Mouse (Mus musculus) C2C12 (cell line): Measurements from ENCODE around the gene Bend3. TPM values are rescaled to one million over a fixed set of nuclear protein-coding genes. Genes with fewer than 3 reads are reported as not detected.

Experiments
- H3K27me3 ChIP-seq: one replicate; pipeline ENCODE4 v1.6.1; 2011; ENCODE audit not compliant: control insufficient read depth, insufficient read depth, insufficient read length
- H3K36me3 ChIP-seq: one replicate; pipeline ENCODE4 v1.6.1; 2011; ENCODE audit not compliant: control insufficient read depth, insufficient read depth
- H3K4me3 ChIP-seq: one replicate; pipeline ENCODE4 v1.5.1; 2011; ENCODE audit warnings: mild to moderate bottlenecking, control low read depth; ENCODE audit not compliant: poor library complexity, insufficient read depth, severe bottlenecking
- H3K79me2 ChIP-seq: one replicate; pipeline ENCODE4 v1.6.1; 2011; ENCODE audit not compliant: control insufficient read depth, insufficient read depth
- H3K79me3 ChIP-seq: one replicate; pipeline ENCODE4 v1.6.1; 2011; ENCODE audit warnings: low read depth, control low read depth
- H3ac ChIP-seq: one replicate; pipeline ENCODE3; 2011; ENCODE audit warnings: low read depth; ENCODE audit not compliant: control insufficient read depth, insufficient read length
- CEBPB ChIP-seq: IDR thresholded peaks from one replicate; pipeline ENCODE4 v1.6.1; 2011; ENCODE audit warnings: low read depth, mild to moderate bottlenecking, control low read depth, moderate library complexity
- CTCF ChIP-seq: IDR thresholded peaks from one replicate; pipeline ENCODE4 v1.5.1; 2011; ENCODE audit not compliant: control insufficient read depth, insufficient read depth, insufficient read length
- FOSL1 ChIP-seq: IDR thresholded peaks from one replicate; pipeline ENCODE4 v1.8.0; 2011; ENCODE audit warnings: mild to moderate bottlenecking, low read length; ENCODE audit not compliant: poor library complexity, insufficient read depth, severe bottlenecking
- MAX ChIP-seq: IDR thresholded peaks from one replicate; pipeline ENCODE4 v1.6.1; 2011; ENCODE audit warnings: mild to moderate bottlenecking, control low read depth
- MYOD1 ChIP-seq: IDR thresholded peaks from one replicate; pipeline ENCODE4 v1.6.1; 2011; ENCODE audit warnings: low read depth; ENCODE audit not compliant: control insufficient read depth, insufficient read length
- MYOG ChIP-seq: IDR thresholded peaks from one replicate; pipeline ENCODE4 v1.6.1; 2011; ENCODE audit not compliant: control insufficient read depth, insufficient read length; ENCODE audit errors: extremely low read depth
- USF1 ChIP-seq: IDR thresholded peaks from one replicate; pipeline ENCODE4 v1.6.1; 2011; ENCODE audit warnings: low read depth, mild to moderate bottlenecking, control low read depth, moderate library complexity
- polyA plus RNA-seq: library from polyadenylated mRNA; unstranded; fragments of >200 nt; fragmentation: generic; extraction: Trizol; gene quantifications from one replicate; pipeline ENCODE4 v1.2.1, GENCODE M21; 2012; ENCODE audit warnings: missing spikeins

Bend3 gene
- polyA plus RNA-seq, 1 experiment = 7.0 TPM

DNA sequence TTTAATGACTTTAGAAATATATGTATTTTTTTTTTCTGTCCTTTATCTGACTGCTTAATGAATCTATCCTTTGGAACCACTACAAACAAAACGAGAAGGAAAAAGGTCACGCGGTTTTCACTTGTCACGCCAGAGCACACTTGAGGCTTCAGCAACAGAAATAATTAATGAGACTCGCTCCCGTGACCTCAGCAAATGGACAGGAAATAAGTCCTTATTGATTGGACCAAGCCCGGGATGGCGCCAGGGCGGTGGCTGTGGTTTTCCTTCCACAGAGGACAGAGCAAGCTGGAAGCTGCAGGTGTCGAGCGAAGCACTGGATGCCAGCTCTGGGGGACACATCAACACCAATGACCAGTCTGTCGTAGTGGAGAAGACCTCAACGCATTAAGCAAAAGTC, 38.6 kb upstream of the Bend3 start:
- TF ChIP-seq USF1 = no peak
- TF ChIP-seq CEBPB = no peak
- no peak for TF ChIP-seq CTCF
- TF ChIP-seq FOSL1 = no peak
- TF ChIP-seq MAX = no peak
- TF ChIP-seq MYOD1 = no peak
- no peak for TF ChIP-seq MYOG
- H3K27me3 ChIP-seq = no peaks in the 10 kb centered on the region

DNA sequence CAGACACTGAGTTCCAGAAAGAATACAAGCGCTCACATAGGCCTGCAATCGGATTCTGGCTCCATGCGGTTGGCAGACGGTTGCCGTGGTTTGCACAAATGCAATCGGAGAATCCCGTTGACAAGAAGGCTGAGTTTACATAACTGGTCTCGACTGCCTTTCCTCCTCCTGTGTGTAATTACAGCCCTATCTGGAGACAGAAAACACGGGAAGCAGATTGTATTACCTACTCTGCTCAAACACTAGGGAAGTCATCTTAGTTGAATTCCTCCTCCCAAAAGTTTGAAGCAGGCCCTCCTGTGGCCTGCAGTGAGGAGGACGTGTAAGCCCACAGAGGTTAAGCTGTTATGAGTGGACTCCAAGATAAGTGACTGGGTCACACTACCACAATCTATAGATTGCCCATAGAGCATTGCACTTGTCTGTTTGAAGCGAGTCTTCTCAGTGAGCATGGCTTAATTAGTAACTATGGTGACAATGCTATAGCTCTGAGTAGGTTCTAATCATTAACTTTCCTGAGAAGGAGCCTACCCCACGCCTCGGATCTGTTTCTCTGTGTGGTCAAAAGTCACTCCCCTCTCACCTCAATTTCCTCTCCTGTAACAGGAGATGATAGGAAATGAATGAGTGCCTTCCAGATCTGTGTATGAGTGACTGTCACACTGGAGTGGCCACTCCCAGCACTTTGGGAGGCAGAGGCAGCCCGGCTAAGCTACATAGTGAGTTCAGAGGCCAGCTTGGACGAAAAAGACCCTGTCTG, 37.5 kb upstream of the Bend3 start:
- Histone ChIP-seq H3K4me3 (no peak overlapping the region), H3K79me2 (no peaks in the 10 kb centered on the region), H3K36me3 (no peaks in the 10 kb centered on the region), H3K27me3 (no peaks in the 10 kb centered on the region), H3ac (no peak overlapping the region), H3K79me3 (no peaks in the 10 kb centered on the region)
- TF ChIP-seq MYOG = no peak
- TF ChIP-seq USF1 = no peak
- TF ChIP-seq MYOD1 = no peak
- TF ChIP-seq CEBPB = no peak
- TF ChIP-seq CTCF = no peak
- no peak for TF ChIP-seq FOSL1
- TF ChIP-seq MAX = no peak

More for the DNA sequence above, 38.6 kb upstream of the Bend3 start:
- Histone ChIP-seq H3K79me3 (no peaks in the 10 kb centered on the region), H3K4me3 (no peak overlapping the region), H3K79me2 (no peaks in the 10 kb centered on the region), H3K36me3 (no peaks in the 10 kb centered on the region), H3ac (no peak overlapping the region)

DNA sequence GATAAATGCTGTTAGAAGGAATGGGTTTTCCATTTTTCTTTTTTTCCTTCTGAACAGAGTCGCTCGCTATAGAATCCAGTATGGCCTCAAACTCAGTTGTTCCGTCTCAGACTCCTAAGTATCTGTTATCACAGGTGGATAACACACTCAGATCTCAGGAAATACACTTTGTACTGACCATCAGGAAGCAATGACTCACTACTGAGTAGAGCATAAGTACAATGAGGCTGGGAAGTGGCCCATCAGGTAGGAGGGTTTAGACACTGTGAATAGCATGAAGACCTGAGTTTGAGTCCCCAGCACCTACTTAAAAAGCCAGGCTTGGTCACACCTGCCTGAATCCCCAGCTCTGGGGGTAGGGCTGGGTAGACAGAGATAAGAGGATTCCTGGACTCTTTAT, 30.0 kb upstream of the Bend3 start:
- TF ChIP-seq USF1 = no peak
- no peak for TF ChIP-seq MAX
- no peak for TF ChIP-seq FOSL1
- TF ChIP-seq CEBPB = no peak
- TF ChIP-seq CTCF = no peak
- no peak for TF ChIP-seq MYOG
- TF ChIP-seq MYOD1 = no peak
- no peaks in the 10 kb centered on the region for H3K79me2 ChIP-seq
- no peak overlapping the region for H3K4me3 ChIP-seq
- H3ac ChIP-seq = no peak overlapping the region
- no peaks in the 10 kb centered on the region for H3K27me3 ChIP-seq
- H3K79me3 ChIP-seq = no peaks in the 10 kb centered on the region
- no peaks in the 10 kb centered on the region for H3K36me3 ChIP-seq

DNA sequence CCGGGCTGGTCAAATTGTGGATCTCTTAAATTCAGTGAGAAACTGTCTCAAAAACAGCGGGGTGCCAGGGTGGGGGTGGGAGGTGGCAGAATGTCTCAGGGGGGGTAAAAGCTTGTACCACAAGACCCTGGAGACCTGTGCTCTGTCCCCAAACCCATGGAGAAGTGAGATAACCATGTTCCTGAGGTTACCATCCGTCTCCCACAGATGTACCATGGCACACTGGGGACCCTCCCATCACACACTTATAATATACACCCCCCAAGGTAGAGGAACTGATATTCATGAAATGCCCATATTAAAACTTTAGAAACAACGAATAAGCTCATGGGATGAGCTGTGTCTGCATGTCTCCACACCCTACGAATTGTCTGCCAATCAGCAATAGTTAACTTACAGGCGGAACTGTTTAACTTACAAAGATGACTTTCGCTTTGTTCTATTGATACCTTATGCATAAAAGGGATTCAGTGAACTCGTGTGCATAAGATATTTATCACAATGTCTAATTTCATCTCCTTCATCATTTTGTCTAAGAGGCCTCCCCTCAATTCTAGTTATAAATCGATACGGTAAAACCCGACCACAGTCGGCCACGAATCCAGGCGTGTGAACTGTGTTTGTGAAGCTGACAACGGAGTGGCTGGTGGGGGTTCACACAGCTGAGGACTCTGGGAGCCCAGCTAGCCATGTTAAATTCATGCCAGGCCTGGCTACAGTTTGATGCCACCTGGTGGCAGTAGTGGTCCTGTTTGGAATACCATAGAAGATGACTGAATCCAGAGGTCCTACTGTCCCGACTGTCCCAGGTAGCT, 26.6 kb upstream of the Bend3 start:
- Histone ChIP-seq H3K79me3 (no peaks in the 10 kb centered on the region), H3ac (peak overlapping the region; percentile 50), H3K79me2 (no peaks in the 10 kb centered on the region), H3K27me3 (no peaks in the 10 kb centered on the region), H3K4me3 (peak overlapping the region; percentile 15), H3K36me3 (no peaks in the 10 kb centered on the region)
- TF ChIP-seq FOSL1 (no peak), MAX (peak; percentile 60), USF1 (no peak), CTCF (peak; percentile 48), MYOD1 (no peak), CEBPB (no peak), MYOG (no peak)

DNA sequence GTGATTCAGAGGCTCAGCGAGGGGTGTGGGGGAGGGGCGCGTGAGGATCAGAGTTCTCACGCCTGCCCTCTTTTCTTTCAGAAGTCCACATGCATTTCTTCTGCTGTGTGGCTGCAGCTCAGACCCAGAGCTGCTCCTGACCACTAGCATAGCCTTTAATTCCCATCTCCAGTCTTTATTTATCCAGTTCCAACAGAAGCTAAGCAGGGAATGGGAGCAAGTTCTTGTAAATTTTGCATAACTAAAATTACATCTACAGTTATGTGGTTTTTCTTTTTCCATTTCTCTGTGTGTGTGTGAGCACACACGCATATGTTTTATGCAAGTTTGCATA, 26.0 kb upstream of the Bend3 start:
- no peaks in the 10 kb centered on the region for H3K79me3 ChIP-seq

More for the DNA sequence above, 26.0 kb upstream of the Bend3 start:
- no peaks in the 10 kb centered on the region for H3K79me2 ChIP-seq
- no peaks in the 10 kb centered on the region for H3K36me3 ChIP-seq
- H3K27me3 ChIP-seq = no peaks in the 10 kb centered on the region
- no peak for TF ChIP-seq MYOG
- no peak for TF ChIP-seq MAX
- no peak for TF ChIP-seq CEBPB
- TF ChIP-seq CTCF = no peak
- no peak for TF ChIP-seq USF1
- TF ChIP-seq FOSL1 = no peak
- TF ChIP-seq MYOD1 = no peak
- peak overlapping the region; percentile 15 for H3K4me3 ChIP-seq
- H3ac ChIP-seq = peak overlapping the region; percentile 18
